Mouse (Mus musculus) CD4-positive, CD25-positive, alpha-beta regulatory T cell, adult 2 months (primary cell): ENCODE measurements around the gene Myh10.

Experiments
- DNase-seq: peaks from one replicate; pipeline ENCODE4 v3.0.0-alpha.2; 2012; ENCODE audit warnings: low read depth, low spot score

Gene Myh10

DNA sequence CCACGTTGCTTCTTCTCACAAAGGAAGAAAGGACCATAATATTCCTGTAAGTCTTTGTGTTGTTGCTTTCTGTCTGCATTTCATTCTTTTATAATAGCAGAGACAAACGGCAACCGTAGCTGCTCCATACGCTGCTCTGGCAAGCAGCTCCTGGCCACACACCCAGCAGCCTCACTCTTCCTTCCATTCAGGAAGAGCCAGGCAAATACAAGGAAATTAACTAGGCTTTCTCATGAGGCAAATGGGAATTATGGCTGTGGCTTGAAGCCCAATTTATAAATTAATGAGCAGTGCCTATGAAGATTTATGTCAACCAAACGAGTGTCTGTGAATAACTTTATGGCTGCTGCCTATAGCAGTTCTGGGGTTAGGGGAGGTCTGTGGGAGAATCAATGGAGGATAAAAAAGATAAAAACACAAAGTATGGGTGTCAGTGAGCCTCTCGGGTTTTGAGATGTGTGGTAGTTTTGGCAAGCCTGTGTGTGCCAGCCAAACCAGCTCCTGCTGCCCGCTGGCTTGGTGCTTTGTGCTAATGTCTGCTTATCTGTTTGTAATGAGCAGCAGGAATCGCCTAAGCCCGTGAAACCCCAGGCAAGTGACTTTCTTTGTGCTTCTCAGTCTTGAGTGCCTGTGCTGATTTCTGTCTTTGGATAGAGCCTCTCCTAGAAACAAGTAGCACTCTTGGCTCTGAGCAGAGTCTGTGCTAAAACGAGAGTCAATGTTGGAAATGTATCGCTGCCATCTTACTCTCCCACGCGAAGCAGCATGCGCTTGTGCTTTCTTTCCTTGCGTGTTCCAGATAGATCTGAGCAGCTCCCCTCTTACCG is 54.2 kb downstream of the Myh10 start:
- no peak for DNase-seq

DNA sequence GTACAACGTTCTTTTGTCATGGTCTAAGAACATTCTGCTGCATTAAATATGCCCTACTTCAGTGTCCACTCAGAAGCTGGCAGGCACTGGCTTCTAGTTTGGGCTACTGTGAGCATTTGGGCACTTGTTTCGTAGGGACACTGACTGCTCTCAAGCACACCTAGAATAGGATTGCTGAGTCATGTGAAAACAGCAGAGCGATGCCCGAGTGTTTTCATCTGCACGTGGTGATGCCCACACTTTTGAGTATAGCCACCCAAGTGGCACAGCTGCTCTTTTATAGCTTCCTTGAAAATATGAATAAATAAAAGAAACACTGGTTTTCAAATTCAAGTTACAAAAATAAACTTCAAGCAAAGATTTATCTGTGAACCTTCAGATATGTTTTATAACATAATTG is 56.8 kb downstream of the Myh10 start:
- no peak for DNase-seq

DNA sequence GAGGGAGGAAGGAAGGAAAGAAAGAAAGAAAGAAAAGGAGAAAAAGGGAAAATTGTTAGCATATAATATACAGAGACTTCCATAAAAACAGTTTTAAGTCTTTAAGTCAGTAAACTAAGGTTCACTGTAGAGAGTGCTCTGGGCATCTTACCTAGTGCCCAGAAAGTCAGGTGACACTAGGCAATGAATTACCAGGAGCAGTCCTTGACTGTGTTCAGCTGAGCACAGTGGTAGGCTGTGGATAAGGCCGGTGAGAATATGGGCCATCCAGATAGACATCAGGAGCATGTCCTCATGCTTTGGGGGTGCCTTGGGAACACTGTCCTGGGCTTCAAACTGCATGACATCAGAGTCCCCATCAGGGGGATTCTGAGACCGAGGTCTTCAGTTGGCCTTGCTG is 58.8 kb downstream of the Myh10 start:
- DNase-seq: no peak

DNA sequence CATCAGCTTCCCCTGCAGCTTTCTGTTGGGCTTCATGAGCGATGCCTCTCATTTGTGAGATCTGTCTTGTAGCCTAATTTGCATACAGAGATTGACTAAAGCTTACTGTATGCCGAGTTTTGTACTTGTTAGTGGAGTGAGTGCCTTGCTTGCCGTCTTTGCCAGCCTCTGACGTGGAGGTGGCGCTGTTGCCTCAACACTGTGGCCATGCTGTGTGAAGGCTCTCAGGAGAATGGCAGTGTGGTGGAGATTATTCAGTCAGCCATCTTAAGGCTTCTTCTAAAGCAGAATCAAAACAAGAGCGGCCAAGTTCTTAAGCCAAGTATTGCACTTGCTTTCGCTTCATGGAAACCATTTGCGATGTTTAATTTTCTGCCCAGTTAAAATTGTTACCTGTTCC is 59.6 kb downstream of the Myh10 start:
- peak; percentile 46 for DNase-seq

DNA sequence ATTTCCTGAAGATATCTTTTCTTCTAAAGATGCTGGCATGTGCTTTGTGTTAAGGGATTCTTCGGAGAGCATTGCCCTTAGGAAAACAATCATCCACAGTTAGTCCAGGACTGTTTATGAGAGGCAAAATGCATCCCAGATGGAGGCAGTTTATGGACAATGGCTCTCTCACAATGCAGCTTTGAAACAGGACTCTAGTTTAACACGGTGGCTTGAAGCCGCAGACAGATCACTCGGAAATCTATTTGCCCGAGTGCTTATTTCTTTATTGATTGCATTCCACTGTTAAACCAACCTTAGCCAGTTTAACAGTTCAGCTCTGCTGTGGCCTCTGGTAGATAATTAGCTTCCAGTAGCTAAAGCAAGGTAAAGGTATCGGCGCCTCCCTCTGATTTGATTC is 62.9 kb downstream of the Myh10 start:
- DNase-seq: no peak

DNA sequence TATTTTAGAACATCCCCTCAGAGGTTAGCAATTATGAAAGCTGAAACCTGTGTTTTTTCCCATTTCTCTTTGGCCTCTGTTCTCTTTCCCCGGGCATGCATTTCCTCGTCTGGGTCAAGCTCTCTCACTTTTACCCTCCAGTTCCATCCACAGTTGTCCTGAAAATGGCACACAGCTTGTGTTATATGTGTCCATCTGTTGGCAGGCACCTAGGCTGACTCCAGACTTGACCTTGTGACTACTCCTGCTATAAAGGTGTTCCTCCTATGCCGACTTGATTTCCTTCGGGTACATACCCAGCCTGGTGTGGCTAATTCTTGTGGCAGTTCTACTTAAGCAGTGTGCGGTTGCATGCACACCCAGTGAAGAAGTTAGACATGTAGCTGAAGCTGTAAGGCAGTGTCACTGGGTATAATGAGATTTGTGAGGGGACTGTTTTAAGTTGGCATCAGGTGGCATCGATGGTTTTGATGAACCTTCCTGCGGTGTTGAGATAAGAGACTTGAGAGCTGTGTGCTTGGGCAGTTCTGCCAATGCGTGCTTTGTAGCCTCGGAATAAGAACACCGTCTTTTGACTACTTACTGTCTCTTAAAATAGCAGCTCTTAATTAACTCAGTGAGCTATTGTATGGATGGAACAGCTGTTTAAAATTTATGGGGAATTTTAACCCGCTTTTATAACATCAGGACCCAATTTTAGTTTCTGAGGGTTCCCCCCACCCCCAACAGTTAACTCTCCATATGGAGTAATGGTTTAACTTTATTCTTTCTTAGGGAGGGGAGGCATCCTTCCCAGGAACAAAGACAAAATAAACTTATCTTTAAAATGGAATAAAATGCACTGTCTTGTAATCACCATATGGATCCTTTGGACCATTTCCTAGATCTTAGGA is 65.3 kb downstream of the Myh10 start:
- DNase-seq: no peak

DNA sequence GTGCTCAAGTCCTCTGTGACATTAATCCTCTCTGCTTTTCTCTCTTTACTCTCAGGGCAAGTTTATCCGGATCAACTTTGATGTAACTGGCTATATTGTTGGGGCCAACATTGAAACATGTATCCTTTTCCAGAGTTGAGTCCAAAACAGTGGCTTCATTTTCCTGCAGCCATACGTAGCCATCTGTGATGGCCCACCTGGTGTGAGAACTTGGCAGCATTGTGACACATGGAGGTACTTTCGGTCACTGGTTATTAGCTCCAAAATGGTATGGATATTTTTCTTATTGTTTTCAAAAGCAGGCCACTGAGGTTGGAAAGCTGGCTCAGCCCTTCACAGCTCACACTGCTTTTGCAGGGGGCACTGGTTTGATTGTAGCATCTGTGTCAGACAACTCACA is 68.3 kb downstream of the Myh10 start:
- DNase-seq: no peak

DNA sequence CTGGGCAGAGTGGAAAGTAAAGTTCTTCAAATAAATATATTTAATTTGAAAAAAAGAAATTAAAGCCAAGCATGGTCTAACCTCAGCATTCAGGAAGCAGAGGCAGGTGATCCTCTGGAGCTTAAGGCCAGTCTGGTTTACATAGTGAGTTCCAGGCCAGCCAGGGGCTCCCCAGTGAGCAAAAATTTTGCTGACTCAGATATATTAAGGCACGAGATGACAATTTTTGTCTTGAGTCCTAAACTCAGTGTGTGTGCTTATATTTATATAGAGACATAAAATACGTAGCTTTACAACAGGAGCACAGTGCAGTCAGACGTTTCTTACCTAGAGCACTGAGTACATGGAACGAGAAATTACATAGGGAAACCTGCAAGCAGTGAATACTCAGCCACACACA is 69.8 kb downstream of the Myh10 start:
- DNase-seq: no peak

DNA sequence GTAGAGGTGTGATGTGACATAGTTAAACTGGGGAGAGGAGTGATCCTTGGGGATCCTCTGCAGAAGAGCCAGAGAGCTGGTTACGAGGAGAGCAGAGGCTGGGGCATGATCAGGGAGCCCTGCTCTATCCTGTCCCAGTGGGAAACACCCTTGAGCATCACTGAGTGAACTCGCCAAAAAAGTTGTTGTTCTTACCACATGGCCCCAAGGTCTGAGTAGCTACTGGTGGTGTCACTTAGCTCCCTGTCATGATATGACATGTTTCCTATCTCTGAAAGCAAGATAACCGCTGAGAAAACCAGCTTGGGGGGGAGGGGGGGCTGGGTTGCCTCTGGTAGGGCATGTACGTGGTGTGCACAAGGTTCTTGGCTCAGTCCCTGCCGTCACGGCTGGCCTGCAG is 70.3 kb downstream of the Myh10 start:
- DNase-seq: no peak

DNA sequence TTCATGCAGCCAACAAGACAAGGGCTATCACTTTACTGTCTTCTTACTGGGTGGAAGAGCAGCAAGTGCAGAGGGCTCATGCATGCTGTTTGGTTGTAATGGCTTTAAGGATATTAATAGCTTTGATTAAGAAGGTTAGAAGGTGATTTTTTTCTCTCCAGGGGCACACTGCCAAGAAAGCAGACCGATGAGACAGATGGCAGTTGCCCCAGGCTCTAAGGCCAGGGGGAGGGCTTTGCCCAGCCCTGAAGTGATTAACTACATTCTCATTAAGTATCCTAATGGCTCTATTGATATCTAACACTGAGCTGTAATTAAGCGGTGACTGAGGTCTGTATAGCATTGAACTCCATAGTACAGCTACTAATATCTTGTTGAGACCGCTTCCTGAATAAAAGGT is 73.3 kb downstream of the Myh10 start:
- DNase-seq: no peak

DNA sequence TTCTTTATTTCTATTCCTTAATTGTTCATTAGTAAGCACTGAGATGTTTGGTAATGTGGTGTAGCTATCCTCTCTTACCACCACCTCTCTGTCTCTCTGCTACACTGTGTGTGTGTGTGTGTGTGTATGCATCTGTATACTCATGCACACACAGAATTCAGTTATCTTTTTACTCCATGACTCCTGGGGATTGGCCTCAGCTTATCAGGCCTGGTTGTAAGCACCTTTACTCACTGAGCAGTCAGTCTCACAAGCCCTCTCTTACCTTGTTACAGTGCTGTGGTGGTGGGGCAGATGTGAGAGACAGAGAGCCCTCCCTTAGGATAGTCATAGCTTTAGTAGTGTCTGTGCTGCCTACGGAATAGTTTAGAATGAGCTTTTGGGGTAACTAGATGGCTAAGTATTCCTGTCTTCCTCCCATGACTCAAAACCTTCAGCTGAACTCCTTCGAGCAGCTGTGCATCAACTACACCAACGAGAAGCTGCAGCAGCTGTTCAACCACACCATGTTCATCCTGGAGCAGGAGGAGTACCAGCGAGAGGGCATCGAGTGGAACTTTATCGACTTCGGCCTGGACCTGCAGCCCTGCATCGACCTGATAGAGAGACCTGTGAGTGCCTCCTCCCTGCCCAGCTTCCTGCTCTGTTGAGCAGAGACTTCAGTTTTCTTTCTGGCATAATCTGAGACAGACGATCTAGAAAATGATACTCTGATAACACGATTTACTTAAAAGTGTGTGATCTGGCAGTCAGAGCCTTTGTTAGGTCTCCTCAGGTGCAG is 76.6 kb downstream of the Myh10 start:
- DNase-seq: no peak

DNA sequence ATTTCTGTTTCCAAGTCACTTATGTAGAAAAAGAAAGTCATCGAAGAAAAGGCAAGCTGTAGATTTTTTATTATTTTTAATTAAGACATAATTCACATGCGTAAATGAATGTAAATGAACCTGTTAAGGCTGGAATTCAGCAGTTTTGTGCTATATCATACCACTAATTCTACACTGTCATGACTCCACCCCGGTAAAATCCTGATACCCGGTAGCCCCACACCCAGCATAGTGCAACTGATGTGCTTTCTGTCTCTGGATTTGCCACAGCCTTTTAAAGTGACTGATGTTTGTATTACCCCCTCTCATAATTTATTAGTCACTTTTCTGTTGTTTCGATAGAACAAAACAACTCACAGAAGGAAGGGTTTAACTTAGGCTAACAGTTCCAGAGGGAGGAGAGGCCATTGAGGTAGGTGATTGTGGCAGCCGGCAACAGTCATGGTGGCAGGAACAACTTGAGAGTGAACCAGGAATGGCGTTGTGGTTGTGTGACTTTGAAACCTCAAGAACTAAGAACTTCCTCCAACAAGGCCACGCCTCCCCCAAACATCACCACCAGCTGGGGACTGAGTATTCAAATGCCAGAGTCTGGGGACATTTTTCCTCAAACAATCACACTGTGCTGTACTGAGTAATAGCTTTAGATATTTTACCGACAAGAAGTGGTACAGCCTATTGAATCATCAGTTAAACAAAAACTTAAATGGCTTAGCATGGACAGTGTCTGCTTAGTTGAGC is 78.6 kb downstream of the Myh10 start:
- no peak for DNase-seq

DNA sequence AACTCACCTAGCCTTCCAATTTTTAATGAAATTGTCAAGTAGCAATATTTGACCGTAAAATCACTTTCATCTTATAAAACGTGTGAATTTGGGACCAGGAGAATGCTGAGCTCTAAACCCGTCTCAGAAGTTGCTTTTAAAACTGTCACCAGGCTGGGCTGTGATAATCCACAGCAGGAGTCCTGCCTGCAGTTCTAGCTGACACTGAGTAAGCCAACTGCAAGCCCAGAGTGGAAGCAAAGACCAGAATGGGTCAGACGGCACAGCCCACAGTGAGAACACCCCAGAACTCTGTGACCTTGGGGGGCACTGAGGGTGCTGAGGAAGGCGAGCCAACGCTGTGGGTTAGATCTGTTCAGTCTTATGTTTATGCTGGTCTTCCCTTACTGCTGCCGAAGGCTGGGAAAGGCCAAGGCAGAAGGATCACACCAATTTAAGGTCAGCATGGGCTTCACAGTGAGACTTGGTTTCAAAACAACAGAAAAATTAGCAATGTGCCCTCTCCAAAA is 84.8 kb downstream of the Myh10 start:
- no peak for DNase-seq

DNA sequence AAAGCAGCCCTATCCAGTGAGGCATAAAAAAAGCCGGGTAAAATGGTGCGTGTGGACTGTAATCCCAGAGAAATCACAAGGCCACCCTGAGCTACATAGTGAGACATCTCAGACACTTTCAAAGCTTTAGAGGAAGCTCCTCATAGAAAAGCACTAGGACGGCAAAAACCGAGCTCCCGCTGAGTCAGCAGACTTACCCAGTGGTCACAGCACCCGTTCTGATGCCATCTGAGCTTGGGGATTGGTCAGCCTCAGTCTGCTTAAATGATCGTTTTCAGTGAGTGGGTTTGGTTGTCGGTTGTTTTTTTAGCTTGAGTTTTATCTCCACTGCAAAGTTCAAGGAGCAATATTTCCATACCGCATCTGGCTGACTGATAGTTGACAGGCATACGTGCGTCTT is 86.6 kb downstream of the Myh10 start:
- DNase-seq: no peak

DNA sequence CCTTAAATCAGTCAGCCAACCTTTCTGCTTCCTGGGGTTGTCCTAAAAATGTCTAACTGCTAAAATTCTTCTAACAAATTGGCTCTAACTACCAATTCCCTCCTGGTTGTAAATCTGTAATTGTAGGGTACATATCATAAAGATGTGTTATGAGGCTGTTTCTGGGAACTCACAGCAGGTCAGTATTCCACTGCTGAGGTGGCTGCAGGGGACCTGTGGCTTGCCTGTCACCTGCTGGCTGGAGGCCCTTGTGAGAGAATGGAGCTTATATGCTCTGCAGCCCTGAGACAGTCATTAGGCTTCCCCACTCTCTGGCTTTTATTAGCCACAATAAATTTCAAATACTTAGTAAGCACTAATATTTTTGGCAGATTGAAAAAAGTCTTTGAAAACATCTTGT is 87.5 kb downstream of the Myh10 start:
- DNase-seq: no peak

DNA sequence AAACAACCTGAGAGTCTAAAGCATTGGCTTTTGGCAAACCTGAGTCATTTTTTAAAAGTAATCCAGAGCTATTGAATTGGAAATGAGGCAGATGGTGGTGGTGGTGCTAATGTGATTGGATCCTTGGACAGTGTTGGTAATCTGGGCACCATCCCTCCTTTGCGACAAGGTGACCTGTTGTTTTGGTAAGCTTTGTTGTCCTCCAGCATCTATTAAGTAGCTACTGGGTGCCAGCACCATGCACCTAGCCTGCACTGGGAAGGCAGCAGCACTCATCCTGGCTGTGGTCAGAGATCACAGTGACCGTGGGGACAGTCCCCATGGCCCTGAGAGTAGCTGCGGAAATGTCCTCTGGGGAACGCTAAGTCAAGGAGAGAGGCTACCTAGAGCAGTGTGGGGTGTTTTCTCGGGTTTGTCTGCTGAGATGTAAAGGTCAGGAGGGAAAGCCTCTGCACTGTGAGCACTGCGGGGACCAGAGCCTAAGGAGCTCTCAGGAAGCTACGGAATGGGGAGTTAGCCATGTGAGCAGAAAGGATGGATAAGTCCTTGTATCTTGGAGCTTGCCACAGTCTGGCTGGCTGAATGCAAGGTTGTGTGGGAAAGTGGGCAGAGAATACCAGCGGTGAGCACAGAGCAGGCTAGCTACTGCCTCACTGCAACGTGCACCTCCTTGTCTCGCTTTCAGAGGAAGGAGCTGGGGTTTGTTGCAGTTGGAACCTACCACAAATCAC is 88.5 kb downstream of the Myh10 start:
- DNase-seq: no peak

DNA sequence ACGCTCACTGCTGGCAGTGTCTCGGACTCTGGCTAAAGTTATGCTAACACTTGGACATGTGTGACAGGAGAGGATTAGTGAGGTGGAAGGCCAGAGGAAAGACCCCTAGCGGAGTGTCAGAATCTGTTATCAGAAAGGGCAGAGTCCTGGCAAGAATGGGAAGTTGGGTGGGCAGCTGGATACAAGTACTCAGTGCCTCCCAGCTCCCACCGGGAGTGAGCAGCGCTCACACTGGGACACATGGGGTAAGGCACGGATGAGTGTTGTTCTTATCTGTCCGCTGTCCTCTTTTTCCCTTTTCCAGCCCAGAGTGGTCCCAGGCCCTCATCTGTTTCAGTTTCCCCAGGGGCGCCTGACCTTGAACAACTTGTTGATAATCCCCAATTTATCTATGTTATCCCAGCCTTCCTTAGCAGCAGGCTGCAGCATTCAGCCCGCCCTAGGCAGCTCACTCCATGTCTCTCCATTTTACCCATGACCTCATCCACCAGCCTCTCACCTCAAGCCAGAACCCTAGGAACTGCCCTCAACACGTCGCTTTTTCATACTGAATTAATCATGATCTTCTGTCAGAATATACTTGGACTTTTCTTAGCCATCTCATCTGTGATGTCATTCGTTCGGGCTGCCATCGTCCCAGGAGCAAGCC is 89.2 kb downstream of the Myh10 start:
- DNase-seq: no peak

DNA sequence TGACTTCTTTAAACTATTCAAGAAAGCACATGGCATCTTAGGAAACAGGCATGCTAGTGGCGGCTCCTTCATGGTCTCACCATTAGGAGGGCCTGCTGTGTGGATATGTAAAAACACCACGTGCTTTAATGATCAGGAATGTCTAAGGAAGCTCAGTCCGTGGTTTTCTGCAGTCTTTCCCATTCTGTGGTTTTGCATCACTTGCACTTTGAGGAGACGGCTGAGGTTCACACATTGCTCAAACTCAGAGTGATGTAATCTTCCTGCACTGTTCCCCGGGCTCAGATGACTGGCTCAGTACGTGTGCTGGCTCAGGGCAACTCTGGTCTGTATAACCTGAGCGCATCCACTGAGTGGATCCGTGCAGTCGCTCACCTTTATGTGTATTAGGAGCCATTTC is 91.0 kb downstream of the Myh10 start:
- DNase-seq: no peak

DNA sequence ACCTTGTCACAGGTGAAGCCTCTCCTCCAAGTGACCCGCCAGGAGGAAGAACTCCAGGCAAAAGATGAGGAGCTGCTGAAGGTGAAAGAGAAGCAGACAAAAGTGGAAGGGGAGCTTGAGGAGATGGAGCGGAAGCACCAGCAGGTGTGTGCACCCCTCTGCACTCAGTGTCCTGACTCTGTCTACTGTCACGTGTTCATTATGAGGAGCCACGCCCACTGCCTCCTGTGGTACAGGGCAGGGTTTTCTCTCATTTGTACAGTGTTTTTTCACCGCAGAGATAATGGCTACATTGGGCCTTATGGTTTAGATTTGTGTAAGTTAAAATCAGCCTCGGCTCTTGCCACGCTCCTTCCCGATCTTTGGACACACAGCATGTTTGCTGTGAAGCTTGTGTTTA is 94.5 kb downstream of the Myh10 start:
- DNase-seq: no peak

DNA sequence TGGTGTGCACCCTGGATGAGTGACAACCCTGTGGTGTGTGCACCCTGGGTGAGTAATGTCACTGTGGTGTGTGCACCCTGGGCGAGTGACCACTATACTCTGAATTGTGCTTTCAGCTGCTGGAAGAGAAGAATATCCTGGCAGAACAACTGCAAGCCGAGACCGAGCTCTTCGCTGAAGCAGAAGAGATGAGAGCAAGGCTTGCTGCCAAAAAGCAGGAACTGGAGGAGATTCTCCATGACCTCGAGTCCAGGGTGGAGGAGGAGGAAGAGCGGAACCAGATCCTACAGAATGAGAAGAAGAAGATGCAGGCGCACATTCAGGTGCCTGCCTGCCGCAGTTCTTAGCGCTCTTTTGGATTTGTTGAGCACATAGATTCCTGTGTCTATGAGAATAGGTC is 95.9 kb downstream of the Myh10 start:
- DNase-seq: no peak
